Mouse (Mus musculus) E14TG2a.4 (cell line): ENCODE data around the gene Spata31d1c.

Source experiments
- CTCF ChIP-seq: conservative IDR thresholded peaks from 2 replicates; pipeline ENCODE4 v1.5.1; 2014; ENCODE audit warnings: low read length
- POU5F1 ChIP-seq: IDR thresholded peaks from 2 replicates; pipeline ENCODE4 v1.6.1; 2014; ENCODE audit warnings: low read length, borderline replicate concordance

- TF ChIP-seq CTCF (no peak), POU5F1 (no peak)
These were observed at the start of gene Spata31d1c for GRCm38 (mm10) chr13:65032758-65033157.
